Mouse (Mus musculus): ENCODE measurements at regions not wholly inside any gene's neighbourhood (a gene's known extent, or its start where the extent isn't known, plus 50 kb on each side); places are given as distances from the start of the nearest gene placed in this dataset.

GRCm38 (mm10) chr5:43088650-43089397, 144.1 kb upstream of the Cpeb2 start:
- no peak for DNase-seq (ENCODE audit: extremely low spot score, low spot score)

DNA sequence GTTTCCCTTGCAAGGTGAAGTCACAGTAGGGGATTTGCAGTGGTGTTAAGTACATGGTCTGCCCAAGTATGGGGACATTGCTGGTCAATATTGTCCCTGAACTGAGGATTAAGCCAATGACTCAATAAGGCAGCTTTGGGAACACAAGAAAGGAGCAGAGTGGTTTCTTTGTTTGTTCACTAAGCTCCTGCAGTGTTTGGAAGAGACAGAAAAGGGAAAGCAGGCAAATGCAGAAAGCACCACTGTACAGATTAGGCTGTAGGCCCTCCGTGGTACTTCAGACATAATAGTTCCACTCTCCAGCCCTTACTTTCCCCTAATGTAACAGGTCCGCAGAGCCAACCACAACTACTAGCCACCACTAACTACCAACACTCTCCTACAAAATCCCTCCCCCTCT, 143.5 kb upstream of the Cpeb2 start:
- DNase-seq (ENCODE audit: extremely low spot score, low spot score), result no peak

GRCm38 (mm10) chr5:43089941-43090340, 143.0 kb upstream of the Cpeb2 start:
- no peak for DNase-seq (ENCODE audit: extremely low spot score, low spot score)

DNA sequence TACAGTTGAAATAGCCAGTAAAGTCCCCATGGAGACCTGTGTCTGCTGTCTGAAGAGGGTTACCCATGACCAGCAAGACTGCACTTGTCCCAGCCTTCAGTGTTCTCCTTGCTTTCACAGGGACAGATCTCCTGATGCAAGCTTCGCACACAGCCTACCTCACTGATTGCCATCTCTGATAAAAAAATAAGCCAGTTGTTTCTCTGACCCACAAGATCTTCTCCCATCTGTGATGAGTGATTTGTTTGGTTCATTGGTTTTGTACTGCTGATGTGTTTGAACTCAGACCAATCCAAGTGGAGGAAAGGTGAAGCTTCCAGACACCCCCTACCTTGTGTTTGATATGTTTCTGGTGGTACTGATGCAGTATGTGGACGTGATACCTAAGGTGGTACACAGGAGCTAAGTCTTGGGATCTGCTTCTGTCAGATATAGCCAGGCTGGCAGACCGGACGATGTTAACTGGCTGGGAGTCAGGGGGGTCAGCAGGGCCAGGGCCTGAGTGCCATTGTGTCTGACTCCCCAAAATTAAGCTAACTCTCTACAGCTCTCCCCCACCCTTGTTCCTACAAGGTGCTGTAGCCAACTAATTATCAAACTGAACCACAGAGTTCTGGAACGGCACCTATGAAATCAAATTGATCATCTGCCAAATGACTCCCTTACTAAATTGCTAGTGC, 139.2 kb upstream of the Cpeb2 start:
- no peak for DNase-seq (ENCODE audit: extremely low spot score, low spot score)

DNA sequence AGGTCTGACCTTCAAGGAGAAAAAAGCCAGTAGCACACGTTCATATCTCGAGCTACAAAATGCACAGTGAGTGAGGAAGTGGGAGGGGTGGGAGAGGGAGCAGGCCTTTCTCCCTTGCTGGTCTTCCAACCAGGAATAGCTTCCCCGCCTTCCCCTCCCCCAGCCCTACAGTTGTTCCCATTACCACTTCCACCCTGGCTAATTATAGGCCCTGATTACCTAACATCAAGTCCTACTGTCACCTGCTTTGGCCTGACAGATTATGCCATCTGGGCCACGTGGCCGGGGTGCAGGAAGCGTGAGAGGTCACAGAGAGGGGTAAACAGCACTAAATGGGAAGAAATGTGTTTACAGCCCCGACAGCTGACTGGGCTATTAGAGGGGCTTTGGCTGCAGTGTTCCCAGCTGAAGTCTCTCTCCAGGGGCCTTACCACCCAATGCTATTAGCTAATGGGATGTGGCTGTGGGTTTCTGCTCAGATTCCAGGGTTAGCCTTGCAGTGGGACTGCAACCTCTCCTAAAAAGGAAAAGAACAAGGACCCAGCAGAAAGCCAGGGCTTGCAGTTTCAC, 138.6 kb upstream of the Cpeb2 start:
- DNase-seq (ENCODE audit: extremely low spot score, low spot score), result peak; percentile 25

- DNase-seq (ENCODE audit: extremely low spot score, low spot score), result no peak
These were observed 130.9 kb upstream of the Cpeb2 start for GRCm38 (mm10) chr5:43102000-43102459.

DNA sequence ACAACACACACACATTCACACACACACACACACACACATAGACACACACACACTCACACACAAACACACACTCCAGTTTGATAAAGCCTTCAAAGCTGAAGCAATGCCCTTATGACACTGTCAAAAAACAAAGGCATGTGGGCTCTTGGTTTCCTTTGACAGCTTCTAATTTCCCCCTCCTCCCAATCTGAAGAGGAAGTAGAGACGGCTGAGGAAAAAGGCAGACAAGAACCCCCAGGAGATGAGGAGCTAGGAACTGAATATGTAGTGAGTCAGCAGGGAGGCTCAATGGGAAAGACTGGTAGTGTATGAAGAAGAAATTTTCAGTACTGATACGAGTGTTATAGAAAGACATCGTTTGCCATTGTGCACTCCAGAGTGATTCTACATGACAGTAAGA, 130.4 kb upstream of the Cpeb2 start:
- no peak for DNase-seq (ENCODE audit: extremely low spot score, low spot score)

DNA sequence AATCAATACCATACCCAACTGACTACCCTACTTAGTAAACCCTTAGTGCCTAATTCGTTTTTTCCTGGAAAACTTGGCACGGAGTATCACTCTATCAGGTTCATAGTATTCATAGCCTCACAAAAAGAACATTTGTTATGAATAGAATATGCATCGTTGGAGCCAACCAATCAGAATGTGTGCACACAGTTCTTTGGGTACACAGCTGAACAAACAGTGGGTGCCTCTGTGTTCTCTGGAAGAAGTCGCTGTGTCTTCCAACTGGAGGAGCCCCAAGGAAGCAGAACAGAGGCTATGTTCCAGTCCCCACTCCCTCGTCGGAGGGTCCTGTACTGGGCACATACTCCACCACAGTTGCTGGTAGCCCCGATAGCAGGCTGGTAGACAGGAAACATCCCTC, 129.2 kb upstream of the Cpeb2 start:
- no peak for DNase-seq (ENCODE audit: extremely low spot score, low spot score)

GRCm38 (mm10) chr5:43105528-43105927, 127.4 kb upstream of the Cpeb2 start:
- no peak for DNase-seq (ENCODE audit: extremely low spot score, low spot score)

DNA sequence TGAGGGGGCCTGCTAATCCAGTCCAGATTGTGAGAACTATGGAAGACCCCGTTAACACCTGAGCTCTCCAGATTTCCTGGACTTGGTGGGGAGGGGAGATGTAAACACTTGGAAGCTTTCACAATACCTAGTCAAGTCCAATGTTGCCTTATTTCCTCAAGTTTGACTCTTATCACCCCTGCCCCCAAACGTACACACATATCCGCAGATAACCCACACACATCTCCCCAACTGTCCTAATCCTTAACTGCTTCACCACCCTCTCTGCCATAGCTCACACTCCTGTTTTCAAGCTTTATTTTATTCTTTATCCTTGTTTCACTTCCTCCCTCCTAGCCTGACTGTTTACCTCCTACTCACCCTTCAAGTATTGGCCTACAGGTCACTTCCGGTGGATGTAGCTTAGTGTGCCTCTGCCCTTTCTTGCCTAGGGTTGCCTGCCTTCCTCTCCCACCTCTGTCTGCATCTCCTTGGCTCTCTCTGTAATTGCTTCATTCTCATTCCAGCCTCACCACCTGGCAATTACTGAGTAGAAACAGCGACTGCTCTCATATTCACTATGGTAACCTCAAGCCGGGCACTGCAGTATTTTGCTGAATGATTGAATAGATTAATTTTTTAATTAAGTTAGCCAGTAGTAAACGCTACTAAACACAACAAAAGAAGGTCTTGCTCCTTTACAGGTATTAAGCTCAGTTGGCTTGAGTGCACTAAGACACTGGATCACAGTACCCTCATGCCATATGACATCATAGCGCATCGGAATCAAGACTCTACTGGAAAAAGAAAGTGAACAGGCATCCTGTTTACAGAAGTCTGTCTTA, 125.3 kb upstream of the Cpeb2 start:
- DNase-seq (ENCODE audit: extremely low spot score, low spot score), result no peak

DNA sequence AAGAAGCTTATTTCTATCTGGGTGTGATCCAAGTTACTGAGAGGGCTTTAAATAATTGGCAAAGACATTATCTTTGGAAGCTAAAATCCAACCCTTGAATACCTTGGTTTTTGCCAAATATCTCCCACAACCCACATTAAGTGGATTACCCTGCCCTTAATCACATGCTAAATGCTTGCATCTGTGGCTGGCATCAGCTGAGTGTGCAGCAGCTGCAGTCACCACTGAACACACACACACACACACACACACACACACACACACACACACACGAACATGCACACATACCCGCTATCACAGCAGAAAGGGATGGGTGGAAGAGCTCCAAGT, 124.7 kb upstream of the Cpeb2 start:
- no peak for DNase-seq (ENCODE audit: extremely low spot score, low spot score)

GRCm38 (mm10) chr5:43110122-43110521, 122.8 kb upstream of the Cpeb2 start:
- DNase-seq (ENCODE audit: extremely low spot score, low spot score), result no peak

- DNase-seq (ENCODE audit: extremely low spot score, low spot score), result no peak
These were observed 121.2 kb upstream of the Cpeb2 start for GRCm38 (mm10) chr5:43111740-43112139.

GRCm38 (mm10) chr5:43113405-43114119, 119.4 kb upstream of the Cpeb2 start:
- no peak for DNase-seq (ENCODE audit: extremely low spot score, low spot score)

- DNase-seq (ENCODE audit: extremely low spot score, low spot score), result no peak
These were observed 117.5 kb upstream of the Cpeb2 start for GRCm38 (mm10) chr5:43115507-43115906.

DNA sequence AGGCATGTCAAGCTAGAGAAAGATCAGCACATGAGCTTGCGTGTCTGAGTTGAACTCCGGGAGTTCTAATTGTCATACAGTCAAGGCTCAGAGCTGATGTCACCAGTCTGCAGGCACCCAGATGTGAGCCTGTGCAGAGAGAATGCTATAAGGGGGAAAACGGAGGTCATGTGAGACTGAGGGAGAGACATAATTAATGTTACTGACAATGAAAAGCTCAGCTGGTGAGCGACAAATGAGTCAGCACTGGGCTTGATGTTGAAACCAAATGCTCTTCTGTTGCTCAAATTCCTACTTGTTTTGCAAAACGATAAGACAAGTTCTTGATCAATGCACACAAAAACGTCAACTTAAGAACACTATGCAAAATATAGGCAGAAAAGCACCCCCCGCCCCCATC, 116.1 kb upstream of the Cpeb2 start:
- no peak for DNase-seq (ENCODE audit: extremely low spot score, low spot score)

DNA sequence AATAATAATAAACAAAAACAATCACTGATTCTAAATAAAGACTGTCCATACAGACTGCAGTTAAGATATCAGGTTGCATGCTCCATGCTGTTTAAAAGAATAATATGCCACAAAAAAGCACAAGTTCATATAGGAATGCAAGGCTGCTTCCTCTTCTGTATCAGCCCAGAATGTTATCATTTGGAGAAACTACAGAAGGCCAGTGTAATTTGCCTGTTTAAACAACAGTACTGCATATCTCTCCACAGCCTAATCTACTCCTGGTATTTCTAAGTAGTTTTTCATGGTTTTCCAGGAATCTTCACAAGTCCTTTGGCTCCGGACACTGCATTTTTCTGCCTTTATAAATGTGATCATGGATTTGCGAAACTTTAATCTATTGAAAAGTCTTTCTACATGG, 111.9 kb upstream of the Cpeb2 start:
- no peak for DNase-seq (ENCODE audit: extremely low spot score, low spot score)

- no peak for DNase-seq (ENCODE audit: extremely low spot score, low spot score)
These were observed 108.7 kb upstream of the Cpeb2 start for GRCm38 (mm10) chr5:43124301-43124700.

DNA sequence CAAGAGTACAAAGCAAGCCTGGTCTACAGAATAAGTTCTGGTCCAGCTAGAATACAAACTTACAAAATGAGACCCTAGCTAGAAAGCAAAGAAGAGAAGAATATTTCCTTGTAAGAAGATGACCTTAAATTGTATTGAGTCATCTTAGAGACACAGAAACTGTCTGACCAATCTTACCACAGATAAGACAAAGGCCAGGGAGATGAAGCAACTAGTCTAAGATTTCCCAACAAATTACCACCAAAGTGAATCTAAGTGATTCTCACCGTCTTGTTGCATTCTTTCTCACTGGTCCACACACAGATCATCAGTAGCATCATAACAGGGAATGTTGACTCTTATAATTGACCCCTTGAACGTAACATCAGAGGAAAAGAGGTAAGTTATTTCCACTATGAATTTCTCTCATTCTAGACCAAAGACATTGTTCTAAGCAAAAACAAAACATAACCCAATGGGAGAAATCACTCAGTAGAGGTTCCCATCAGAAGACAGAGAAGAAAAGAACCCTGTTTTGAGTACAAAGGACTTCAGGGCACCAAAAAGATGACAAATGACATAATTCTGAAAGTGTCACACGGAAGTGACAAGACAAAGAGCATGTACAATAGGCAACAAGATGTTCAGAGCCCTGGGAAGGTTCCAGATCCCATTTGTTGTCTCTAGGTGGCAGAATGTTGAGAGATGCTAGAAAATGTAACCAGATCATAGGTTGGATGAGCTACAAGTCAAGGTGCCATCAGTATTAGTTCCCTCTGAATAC, 107.0 kb upstream of the Cpeb2 start:
- DNase-seq (ENCODE audit: extremely low spot score, low spot score), result no peak

GRCm38 (mm10) chr5:43130377-43130776, 102.6 kb upstream of the Cpeb2 start:
- DNase-seq (ENCODE audit: extremely low spot score, low spot score), result no peak
